Mouse (Mus musculus): Measurements from ENCODE around the gene Klf12. TPM values are rescaled to one million over a fixed set of nuclear protein-coding genes. Genes with fewer than 3 reads are reported as not detected.
A peak's percentile ranks its signal among the peaks of the same experiment; 100 is the strongest.

Klf12 gene
- polyA plus RNA-seq, 1 experiment from 2014 or later = 39.6 TPM

GRCm38 (mm10) chr14:100113419-100113818 lies 171.1 kb downstream of the Klf12 start:
- 45% methylated on average over 6 of the region's 6 CpGs for WGBS
- ATAC-seq (ENCODE audit: low FRiP score) = no peak

GRCm38 (mm10) chr14:100111735-100112134 lies 172.7 kb downstream of the Klf12 start:
- Histone ChIP-seq H3K27ac (no peak overlapping the region), H3K4me1 (peaks cover 16% of the 10 kb centered on the region), H3K4me2 (replicated peaks) (no peak overlapping the region), H3K4me3 (no peak overlapping the region), H3K27me3 (no peaks in the 10 kb centered on the region), H3K9ac (no peak overlapping the region), H3K36me3 (no peaks in the 10 kb centered on the region), H3K9me3 (replicated peaks) (no peaks in the 10 kb centered on the region)
- ATAC-seq (ENCODE audit: low FRiP score) = 0 out of 2 replicates have a peak, but pooled peaks have one; percentile 21
- 6% methylated on average over 1 of the region's 1 CpGs for WGBS

More at GRCm38 (mm10) chr14:100113419-100113818, 171.1 kb downstream of the Klf12 start:
- H3K27me3 ChIP-seq = no peaks in the 10 kb centered on the region
- H3K27ac ChIP-seq = no peak overlapping the region
- H3K36me3 ChIP-seq = no peaks in the 10 kb centered on the region
- H3K9ac ChIP-seq = no peak overlapping the region
- no peak overlapping the region for H3K4me2 ChIP-seq (replicated peaks)
- peaks cover 16% of the 10 kb centered on the region for H3K4me1 ChIP-seq
- H3K9me3 ChIP-seq (replicated peaks) = no peaks in the 10 kb centered on the region
- no peak overlapping the region for H3K4me3 ChIP-seq

GRCm38 (mm10) chr14:100109563-100109962 lies 174.9 kb downstream of the Klf12 start:
- Histone ChIP-seq H3K36me3 (no peaks in the 10 kb centered on the region), H3K4me3 (no peak overlapping the region), H3K9me3 (replicated peaks) (no peaks in the 10 kb centered on the region), H3K9ac (no peak overlapping the region), H3K27me3 (no peaks in the 10 kb centered on the region), H3K4me2 (replicated peaks) (no peak overlapping the region), H3K4me1 (peaks cover 18% of the 10 kb centered on the region), H3K27ac (no peak overlapping the region)
- 19% methylated on average over 6 of the region's 6 CpGs for WGBS
- ATAC-seq (ENCODE audit: low FRiP score) = no peak

GRCm38 (mm10) chr14:100105570-100105969 lies 178.9 kb downstream of the Klf12 start:
- H3K27me3 ChIP-seq = no peaks in the 10 kb centered on the region
- peaks cover 15% of the 10 kb centered on the region; the same call in 1 of the 2 replicates for H3K4me1 ChIP-seq
- H3K9ac ChIP-seq = no peak overlapping the region
- H3K4me3 ChIP-seq = no peak overlapping the region
- no peak overlapping the region for H3K4me2 ChIP-seq (replicated peaks)
- ATAC-seq (ENCODE audit: low FRiP score) = no peak
- no peak overlapping the region for H3K27ac ChIP-seq
- H3K9me3 ChIP-seq (replicated peaks) = no peaks in the 10 kb centered on the region
- H3K36me3 ChIP-seq = no peaks in the 10 kb centered on the region
- WGBS = 81% methylated on average over 10 of the region's 10 CpGs

GRCm38 (mm10) chr14:100104818-100105217 lies 179.7 kb downstream of the Klf12 start:
- peaks cover 15% of the 10 kb centered on the region; the same call in 1 of the 2 replicates for H3K4me1 ChIP-seq
- 73% methylated on average over 12 of the region's 12 CpGs for WGBS
- H3K9ac ChIP-seq = no peak overlapping the region
- H3K36me3 ChIP-seq = no peaks in the 10 kb centered on the region
- peak overlapping the region; percentile 41; the same call in 1 of the 2 replicates for H3K27ac ChIP-seq
- H3K4me3 ChIP-seq = no peak overlapping the region
- no peaks in the 10 kb centered on the region for H3K27me3 ChIP-seq
- ATAC-seq (ENCODE audit: low FRiP score) = peak; percentile 26; the same call in 1 of the 2 replicates
- H3K4me2 ChIP-seq (replicated peaks) = no peak overlapping the region
- no peaks in the 10 kb centered on the region for H3K9me3 ChIP-seq (replicated peaks)

GRCm38 (mm10) chr14:100103818-100104217 lies 180.7 kb downstream of the Klf12 start:
- ATAC-seq (ENCODE audit: low FRiP score) = peak; percentile 72
- Histone ChIP-seq H3K4me3 (no peak overlapping the region), H3K4me2 (replicated peaks) (no peak overlapping the region), H3K27me3 (no peaks in the 10 kb centered on the region), H3K9ac (no peak overlapping the region), H3K4me1 (peaks cover 15% of the 10 kb centered on the region; the same call in 1 of the 2 replicates), H3K27ac (0 out of 2 replicates have a peak overlapping the region, but pooled peaks have one; percentile 12), H3K36me3 (no peaks in the 10 kb centered on the region), H3K9me3 (replicated peaks) (no peaks in the 10 kb centered on the region)
- 53% methylated on average over 6 of the region's 6 CpGs for WGBS

- Histone ChIP-seq H3K4me3 (no peak overlapping the region), H3K4me2 (replicated peaks) (no peak overlapping the region), H3K36me3 (no peaks in the 10 kb centered on the region), H3K9ac (no peak overlapping the region), H3K27ac (no peak overlapping the region), H3K27me3 (no peaks in the 10 kb centered on the region), H3K9me3 (replicated peaks) (no peaks in the 10 kb centered on the region), H3K4me1 (no peaks in the 10 kb centered on the region)
- 74% methylated on average over 10 of the region's 10 CpGs for WGBS
- ATAC-seq (ENCODE audit: low FRiP score) = no peak
These were observed 187.0 kb downstream of the Klf12 start for GRCm38 (mm10) chr14:100097208-100098189.

- Histone ChIP-seq H3K4me3 (no peak overlapping the region), H3K36me3 (no peaks in the 10 kb centered on the region), H3K4me2 (replicated peaks) (no peak overlapping the region), H3K9me3 (replicated peaks) (no peaks in the 10 kb centered on the region), H3K27me3 (no peaks in the 10 kb centered on the region), H3K4me1 (no peaks in the 10 kb centered on the region), H3K27ac (no peak overlapping the region), H3K9ac (no peak overlapping the region)
- 87% methylated on average over 3 of the region's 3 CpGs for WGBS
- ATAC-seq (ENCODE audit: low FRiP score) = no peak
These were observed 188.7 kb downstream of the Klf12 start for GRCm38 (mm10) chr14:100095730-100096129.

- no peak overlapping the region for H3K4me2 ChIP-seq (replicated peaks)
- 97% methylated on average over 1 of the region's 1 CpGs for WGBS
- no peaks in the 10 kb centered on the region for H3K36me3 ChIP-seq
- no peaks in the 10 kb centered on the region for H3K9me3 ChIP-seq (replicated peaks)
- no peaks in the 10 kb centered on the region for H3K27me3 ChIP-seq
- no peak for ATAC-seq (ENCODE audit: low FRiP score)
- H3K4me3 ChIP-seq = no peak overlapping the region
- H3K27ac ChIP-seq = no peak overlapping the region
- no peak overlapping the region for H3K9ac ChIP-seq
- no peaks in the 10 kb centered on the region for H3K4me1 ChIP-seq
These were observed 194.0 kb downstream of the Klf12 start for GRCm38 (mm10) chr14:100090517-100090916.

GRCm38 (mm10) chr14:100079620-100080019 lies 204.9 kb downstream of the Klf12 start:
- Histone ChIP-seq H3K4me3 (no peak overlapping the region), H3K4me1 (no peaks in the 10 kb centered on the region), H3K9me3 (replicated peaks) (no peaks in the 10 kb centered on the region), H3K27me3 (no peaks in the 10 kb centered on the region), H3K9ac (no peak overlapping the region), H3K36me3 (no peaks in the 10 kb centered on the region), H3K27ac (no peak overlapping the region), H3K4me2 (replicated peaks) (no peak overlapping the region)
- 85% methylated on average over 4 of the region's 4 CpGs for WGBS
- no peak for ATAC-seq (ENCODE audit: low FRiP score)

GRCm38 (mm10) chr14:100072431-100073195 lies 211.9 kb downstream of the Klf12 start:
- peaks cover 11% of the 10 kb centered on the region for H3K4me1 ChIP-seq
- H3K27ac ChIP-seq = no peak overlapping the region
- no peaks in the 10 kb centered on the region for H3K36me3 ChIP-seq
- H3K4me3 ChIP-seq = no peak overlapping the region
- H3K4me2 ChIP-seq (replicated peaks) = no peak overlapping the region
- ATAC-seq (ENCODE audit: low FRiP score) = no peak
- no peak overlapping the region for H3K9ac ChIP-seq
- H3K9me3 ChIP-seq (replicated peaks) = no peaks in the 10 kb centered on the region
- no peaks in the 10 kb centered on the region for H3K27me3 ChIP-seq
- WGBS = 77% methylated on average over 12 of the region's 12 CpGs

GRCm38 (mm10) chr14:100069543-100070090 lies 214.9 kb downstream of the Klf12 start:
- Histone ChIP-seq H3K27me3 (no peaks in the 10 kb centered on the region), H3K4me2 (replicated peaks) (no peak overlapping the region), H3K9ac (no peak overlapping the region), H3K4me1 (peaks cover 11% of the 10 kb centered on the region), H3K36me3 (no peaks in the 10 kb centered on the region), H3K27ac (no peak overlapping the region), H3K9me3 (replicated peaks) (no peaks in the 10 kb centered on the region), H3K4me3 (no peak overlapping the region)
- WGBS = 43% methylated on average over 2 of the region's 2 CpGs
- 0 out of 2 replicates have a peak, but pooled peaks have one; percentile 38 for ATAC-seq (ENCODE audit: low FRiP score)

Data from hindbrain, embryonic 12.5 days (tissue).